Mouse (Mus musculus) right cerebral cortex, postnatal 36 days (tissue): ENCODE results near the gene Ssu72.
"Not testable (repeated sequence)": the region's sequence is repeated elsewhere in the genome, so short reads cannot be mapped to it uniquely, and the experiment has no call there.

ENCODE experiments used
- DNase-seq, 2 experiments: peaks; one replicate each; pipeline ENCODE4 v3.0.0; 2022; ENCODE audit warnings: low spot score in 2 of 2, mixed read lengths in 1 of 2

Ssu72 gene

GRCm38 (mm10) chr4:155700425-155700824 lies 4.2 kb upstream of the Ssu72 start:
- DNase-seq, result no peak

GRCm38 (mm10) chr4:155703425-155703929 lies 1.1 kb upstream of the Ssu72 start:
- no peak for DNase-seq

- DNase-seq, result no peak
Observed at GRCm38 (mm10) chr4:155705592-155705929, 961 bp downstream of the Ssu72 start.

GRCm38 (mm10) chr4:155708582-155708981 lies 4.0 kb downstream of the Ssu72 start:
- DNase-seq, result no peak

GRCm38 (mm10) chr4:155708988-155709387 lies 4.4 kb downstream of the Ssu72 start:
- DNase-seq, result no peak

GRCm38 (mm10) chr4:155710521-155711252 lies 6.1 kb downstream of the Ssu72 start:
- DNase-seq, result no peak

- DNase-seq, result no peak
Observed at GRCm38 (mm10) chr4:155721668-155722083, 17.1 kb downstream of the Ssu72 start.

- DNase-seq, result no peak
Observed at GRCm38 (mm10) chr4:155727993-155728392, 23.4 kb downstream of the Ssu72 start.

GRCm38 (mm10) chr4:155733267-155733666 lies 28.7 kb downstream of the Ssu72 start:
- DNase-seq, result no peak

- DNase-seq, result peak; percentile 88 to 91
Observed at GRCm38 (mm10) chr4:155734350-155734941, 29.8 kb downstream of the Ssu72 start, which contains the start of gene Tmem240. Tmem240 (plus strand) TSS chr4:155734800.

GRCm38 (mm10) chr4:155734951-155735702 lies 30.5 kb downstream of the Ssu72 start:
- peak in 1 of 2 experiments; percentile 28 for DNase-seq

GRCm38 (mm10) chr4:155735788-155736187 lies 31.2 kb downstream of the Ssu72 start:
- no peak for DNase-seq

GRCm38 (mm10) chr4:155736421-155736820 lies 31.8 kb downstream of the Ssu72 start:
- DNase-seq, result no peak

GRCm38 (mm10) chr4:155738262-155738661 lies 33.7 kb downstream of the Ssu72 start:
- peak; percentile 54 to 77 for DNase-seq

GRCm38 (mm10) chr4:155739152-155739551 lies 34.6 kb downstream of the Ssu72 start:
- DNase-seq, result no peak

- no peak for DNase-seq
Observed at GRCm38 (mm10) chr4:155739741-155740636, 35.4 kb downstream of the Ssu72 start.

GRCm38 (mm10) chr4:155740681-155741080 lies 36.1 kb downstream of the Ssu72 start:
- DNase-seq, result not testable (repeated sequence)

GRCm38 (mm10) chr4:155742684-155743083 lies 38.1 kb downstream of the Ssu72 start:
- no peak for DNase-seq

- no peak for DNase-seq
Observed at GRCm38 (mm10) chr4:155744474-155744873, 39.9 kb downstream of the Ssu72 start.

GRCm38 (mm10) chr4:155745136-155745535 lies 40.5 kb downstream of the Ssu72 start:
- no peak for DNase-seq

- DNase-seq, result no peak
Observed at GRCm38 (mm10) chr4:155746036-155746548, 41.5 kb downstream of the Ssu72 start.
